Comparison of ENCODE assay signal across 29 mouse cellular contexts in genomic region chr13:72608706-72609105, GRCm38 (mm10). TPM values are rescaled to one million over a fixed set of nuclear protein-coding genes. Genes with fewer than 3 reads are reported as not detected.
DNase-seq lines count a peak whose midpoint lies in the region; ATAC-seq and TF ChIP-seq lines count a peak whose summit lies in the region.
"Had no signal": no experiment of that assay in that cellular context is flagged by ENCODE, and none has a peak within 500 bp of the region (broad histone marks: within the 10 kb centered on the region; RNA-seq: fewer than 3 reads in every experiment).

No protein-coding gene starts in this region.

- no peaks in the 10 kb centered on the region for H3K36me3 ChIP-seq in liver, adult 2 months (ENCODE audit: control insufficient read depth, insufficient read depth, low read length)
- no peaks in the 10 kb centered on the region for H3K36me3 ChIP-seq in testis, adult 2 months (ENCODE audit: control insufficient read depth, insufficient read depth, low read length)
- H3K36me3 ChIP-seq in stomach, postnatal 0 days (ENCODE audit: control insufficient read depth, insufficient read depth, low read length): no peaks in the 10 kb centered on the region
- H3K36me3 ChIP-seq: embryonic facial prominence, embryonic 12.5 days; forebrain, embryonic 12.5 days; hindbrain, embryonic 10.5 days; limb, embryonic 15.5 days; midbrain, embryonic 13.5 days; neural tube, embryonic 12.5 days had no signal

- no peak overlapping the region for H3K27ac ChIP-seq in liver, adult 2 months (replicated peaks; ENCODE audit: insufficient read depth, low read depth, low read length)
- H3K27ac ChIP-seq in testis, adult 2 months (ENCODE audit: control insufficient read depth, insufficient read depth, low read depth, low read length): no peak overlapping the region
- no peak overlapping the region for H3K27ac ChIP-seq in stomach, postnatal 0 days (replicated peaks)
- H3K27ac ChIP-seq: embryonic facial prominence, embryonic 12.5 days; forebrain, embryonic 12.5 days; hindbrain, embryonic 10.5 days; limb, embryonic 15.5 days; midbrain, embryonic 13.5 days; neural tube, embryonic 12.5 days had no signal

- no peak overlapping the region for H3K4me2 ChIP-seq in stomach, postnatal 0 days (replicated peaks; ENCODE audit: low read depth)
- H3K4me2 ChIP-seq: embryonic facial prominence, embryonic 12.5 days; forebrain, embryonic 12.5 days; heart, embryonic 11.5 days; limb, embryonic 15.5 days; midbrain, embryonic 13.5 days; neural tube, embryonic 12.5 days had no signal

- TF ChIP-seq EP300 in stomach, postnatal 0 days (optimal IDR thresholded peaks at IDR 0.05): no peak

- WGBS in liver, adult 2 months: 65% methylated on average over 16 of the region's 16 CpGs
- WGBS in stomach, postnatal 0 days: 69% methylated on average over 16 of the region's 16 CpGs

- TF ChIP-seq CTCF in liver, adult 2 months (IDR thresholded peaks at IDR 0.05; ENCODE audit: low read depth, low read length): 0 out of 2 replicates have a peak, but pooled peaks have one; percentile 13
- TF ChIP-seq CTCF in testis, adult 2 months (IDR thresholded peaks at IDR 0.05; ENCODE audit: control insufficient read depth, insufficient read depth, insufficient replicate concordance, low read depth, low read length): peak; percentile 51; the same call in 1 of the 2 replicates
- peak; percentile 30; the same call in 1 of the 2 replicates for TF ChIP-seq CTCF in stomach, postnatal 0 days (IDR thresholded peaks at IDR 0.05; ENCODE audit: low read depth)

- no peaks in the 10 kb centered on the region for H3K9me3 ChIP-seq in stomach, postnatal 0 days (ENCODE audit: control insufficient read depth, low read length)
- H3K9me3 ChIP-seq: embryonic facial prominence, embryonic 12.5 days; forebrain, embryonic 12.5 days; limb, embryonic 15.5 days; midbrain, embryonic 13.5 days; neural tube, embryonic 12.5 days had no signal

- H3K79me2 ChIP-seq in liver, adult 2 months (ENCODE audit: control insufficient read depth, insufficient read depth, low read length): no peaks in the 10 kb centered on the region

- no peak overlapping the region for H3K4me3 ChIP-seq in liver, adult 2 months (ENCODE audit: insufficient read depth, low read depth, low read length)
- no peak overlapping the region for H3K4me3 ChIP-seq in testis, adult 2 months (ENCODE audit: control insufficient read depth, low read depth, low read length)
- H3K4me3 ChIP-seq in stomach, postnatal 0 days (ENCODE audit: low read depth, low read length): no peak overlapping the region
- H3K4me3 ChIP-seq: embryonic facial prominence, embryonic 12.5 days; forebrain, embryonic 12.5 days; hindbrain, embryonic 10.5 days; limb, embryonic 15.5 days; midbrain, embryonic 13.5 days; neural tube, embryonic 12.5 days had no signal

- no peaks in the 10 kb centered on the region for H3K4me1 ChIP-seq in liver, adult 2 months (ENCODE audit: control insufficient read depth, insufficient read depth, low read length)
- no peaks in the 10 kb centered on the region for H3K4me1 ChIP-seq in testis, adult 2 months (ENCODE audit: control insufficient read depth, insufficient read depth, low read length)
- H3K4me1 ChIP-seq in stomach, postnatal 0 days (replicated peaks; ENCODE audit: control insufficient read depth, insufficient read depth): no peaks in the 10 kb centered on the region
- H3K4me1 ChIP-seq: embryonic facial prominence, embryonic 12.5 days; forebrain, embryonic 12.5 days; limb, embryonic 15.5 days; midbrain, embryonic 13.5 days; neural tube, embryonic 12.5 days had no signal

- H3K9ac ChIP-seq in liver, adult 2 months (ENCODE audit: low read depth, low read length): no peak overlapping the region
- H3K9ac ChIP-seq in stomach, postnatal 0 days (ENCODE audit: low read length): no peak overlapping the region
- H3K9ac ChIP-seq: embryonic facial prominence, embryonic 12.5 days; forebrain, embryonic 12.5 days; limb, embryonic 15.5 days; midbrain, embryonic 13.5 days; neural tube, embryonic 12.5 days had no signal

- TF ChIP-seq POLR2A in liver, adult 2 months (IDR thresholded peaks at IDR 0.05; ENCODE audit: extremely low read depth, insufficient read depth, low read length): no peak
- TF ChIP-seq POLR2A in testis, adult 2 months (IDR thresholded peaks at IDR 0.05; ENCODE audit: control insufficient read depth, low read depth, low read length): no peak

- no peaks in the 10 kb centered on the region; the same call in 1 of the 2 replicates for H3K27me3 ChIP-seq in liver, adult 2 months (ENCODE audit: control insufficient read depth, insufficient read depth, low read length)
- no peaks in the 10 kb centered on the region for H3K27me3 ChIP-seq in testis, adult 2 months (ENCODE audit: control insufficient read depth, insufficient read depth, low read length)
- H3K27me3 ChIP-seq in stomach, postnatal 0 days (ENCODE audit: control insufficient read depth, insufficient read depth, low read length): no peaks in the 10 kb centered on the region
- H3K27me3 ChIP-seq: embryonic facial prominence, embryonic 12.5 days; limb, embryonic 15.5 days; neural tube, embryonic 12.5 days had no signal

- DNase-seq in embryo, embryonic 10 days (ENCODE audit: low spot score): peak; percentile 64
- no peak for DNase-seq in embryo, embryonic 11 days
- DNase-seq in liver, adult 2 months (ENCODE audit: extremely low read depth, low read depth, low spot score): no peak
- DNase-seq in liver: no peak
- DNase-seq in testis, postnatal 14 days (ENCODE audit: low spot score): no peak
- no peak for DNase-seq in stomach, postnatal 0 days (ENCODE audit: low spot score)
- no peak for DNase-seq in layer of hippocampus, postnatal 36 days
- DNase-seq: adrenal gland, postnatal 14 days; cerebellum, adult 8-10 months; cerebellum, postnatal 36 days; kidney, adult 2 months; kidney, postnatal 10 days; left cerebral cortex, postnatal 4 days; lung, postnatal 14 days; retina, postnatal 1 day; right cerebral cortex, postnatal 25 days; spleen, adult 18-20 months; thymus, postnatal 25 days had no signal

- ATAC-seq in stomach, postnatal 0 days (ENCODE audit: low FRiP score, low TSS enrichment): no peak
- ATAC-seq: midbrain, embryonic 13.5 days had no signal

RNA-seq across cellular contexts. Expression of gene Irx2, which starts 19.9 kb away (rescaled TPM):
- total RNA-seq in liver, adult 2 months (2014; rRNA removed): not detected in 2 replicates
- 0.30 TPM in 1 of 2 replicates, not detected in the other for polyA plus RNA-seq in liver, adult 2 months (2012; rRNA removed)
- 2.7 and 3.5 TPM in 2 replicates for polyA plus RNA-seq in testis, adult 2 months (2012; rRNA removed)
- polyA plus RNA-seq in stomach, postnatal 0 days (2015; fragmentation: Nextera tagmentation; extraction: Ambion mirVana): 11.1 and 12.5 TPM in 2 replicates
- not detected for total RNA-seq in layer of hippocampus, postnatal 36 days (2021)
- total RNA-seq: gastrocnemius, adult 18-20 months; megakaryocyte, adult 5-6 weeks; MEL had no signal
